Mouse (Mus musculus) T-helper 17 cell (primary cell): ENCODE measurements around the gene Pax2.

ENCODE experiments used
- in situ Hi-C, 2 experiments: fragments of 300-600 bp; cut with MboI, MseI; formaldehyde crosslinking; loops; 1 replicate in 1 of 2; 2 replicates in 1 of 2; pipeline ENCODE4 v1.15.1; 2025; ENCODE audit warnings: high pct_unique_total_duplicates in 2 of 2

The Pax2 gene

GRCm38 (mm10) chr19:44755693-44756420 is at the start of gene Pax2:
TSS of gene Pax2 (plus strand) at chr19:44756045.
- in situ Hi-C loops: loop anchor here in 1 of 2 experiments (25.0 kb wide), 1 partner anchor 169 kb away; no protein-coding TSS in a partner anchor

GRCm38 (mm10) chr19:44708885-44709284 is 47.0 kb upstream of the Pax2 start:
- in situ Hi-C loops: no loop called here

GRCm38 (mm10) chr19:44716731-44717600 is 38.9 kb upstream of the Pax2 start:
- in situ Hi-C loops: no loop called here

- in situ Hi-C loops: no loop called here
These were observed 36.3 kb upstream of the Pax2 start for GRCm38 (mm10) chr19:44719292-44720193.

- in situ Hi-C loops: no loop called here
These were observed 35.7 kb upstream of the Pax2 start for GRCm38 (mm10) chr19:44720194-44720521.

- in situ Hi-C loops: no loop called here
These were observed 32.0 kb upstream of the Pax2 start for GRCm38 (mm10) chr19:44723611-44724440.

GRCm38 (mm10) chr19:44725951-44726791 is 29.7 kb upstream of the Pax2 start:
- in situ Hi-C loops: no loop called here

GRCm38 (mm10) chr19:44734116-44734515 is 21.7 kb upstream of the Pax2 start:
- in situ Hi-C loops: no loop called here

- in situ Hi-C loops: loop anchor here in 1 of 2 experiments (5.0 kb wide), 1 partner anchor 103 kb away; no protein-coding TSS in a partner anchor
These were observed 21.2 kb upstream of the Pax2 start for GRCm38 (mm10) chr19:44734682-44735081.

GRCm38 (mm10) chr19:44740300-44740699 is 15.5 kb upstream of the Pax2 start:
- in situ Hi-C loops: loop anchor here in 1 of 2 experiments (5.0 kb wide), 2 partner anchors 48 to 158 kb away; no protein-coding TSS in a partner anchor

GRCm38 (mm10) chr19:44741091-44741763 is 14.6 kb upstream of the Pax2 start:
- in situ Hi-C loops: loop anchor here in 1 of 2 experiments (5.0 kb wide), 2 partner anchors 49 to 159 kb away; no protein-coding TSS in a partner anchor

- in situ Hi-C loops: loop anchor here in 1 of 2 experiments (5.0 kb wide), 2 partner anchors 49 to 159 kb away; no protein-coding TSS in a partner anchor
These were observed 14.1 kb upstream of the Pax2 start for GRCm38 (mm10) chr19:44741764-44742127.

GRCm38 (mm10) chr19:44742131-44743020 is 13.5 kb upstream of the Pax2 start:
- in situ Hi-C loops: loop anchor here in 1 of 2 experiments (5.0 kb wide), 2 partner anchors 50 to 160 kb away; no protein-coding TSS in a partner anchor

- in situ Hi-C loops: loop anchor here in 1 of 2 experiments (5.0 kb wide), 2 partner anchors 51 to 161 kb away; no protein-coding TSS in a partner anchor
These were observed 12.8 kb upstream of the Pax2 start for GRCm38 (mm10) chr19:44743021-44743415.

- in situ Hi-C loops: loop anchor here in 1 of 2 experiments (5.0 kb wide), 2 partner anchors 52 to 162 kb away; no protein-coding TSS in a partner anchor
These were observed 11.8 kb upstream of the Pax2 start for GRCm38 (mm10) chr19:44743961-44744520.

GRCm38 (mm10) chr19:44745741-44746140 is 10.1 kb upstream of the Pax2 start:
- in situ Hi-C loops: no loop called here

GRCm38 (mm10) chr19:44746541-44747024 is 9.3 kb upstream of the Pax2 start:
- in situ Hi-C loops: no loop called here
